Mouse (Mus musculus) stomach, postnatal 0 days (tissue): ENCODE data around the gene Abcb10. TPM values are rescaled to one million over a fixed set of nuclear protein-coding genes. Genes with fewer than 3 reads are reported as not detected.
"Not testable (repeated sequence)": the region's sequence is repeated elsewhere in the genome, so short reads cannot be mapped to it uniquely, and the experiment has no call there.

Experiments used
- ATAC-seq: fragments of 200-750 bp; cut with Nextera tagmentation; 2 replicates; pipeline ENCODE4 v1.8.0; 2017; ENCODE audit not compliant: low FRiP score, low TSS enrichment
- DNase-seq: peaks from one replicate; pipeline ENCODE4 v3.0.0-alpha.2; 2016; ENCODE audit warnings: low spot score
- H3K27ac ChIP-seq: fragments of 300-500 bp; sonication (generic); replicated peaks from 2 replicates; pipeline ENCODE4 v1.5.1; 2014; ENCODE audit warnings: mild to moderate bottlenecking, control low read depth
- H3K27me3 ChIP-seq: fragments of 300-500 bp; sonication (generic); 2 replicates; pipeline ENCODE4 v1.6.1; 2014; ENCODE audit warnings: low read length; ENCODE audit not compliant: control insufficient read depth, insufficient read depth
- H3K36me3 ChIP-seq: fragments of 300-500 bp; sonication (generic); 2 replicates; pipeline ENCODE4 v1.6.1; 2014; ENCODE audit warnings: low read length, mixed read lengths; ENCODE audit not compliant: control insufficient read depth, insufficient read depth
- H3K4me1 ChIP-seq: fragments of 300-500 bp; sonication (generic); replicated peaks from 2 replicates; pipeline ENCODE4 v1.6.1; 2014; ENCODE audit warnings: antibody characterized with exemption; ENCODE audit not compliant: control insufficient read depth, insufficient read depth
- H3K4me2 ChIP-seq: fragments of 300-500 bp; sonication (generic); replicated peaks from 2 replicates; pipeline ENCODE4 v1.6.1; 2014; ENCODE audit warnings: low read depth, mild to moderate bottlenecking, control low read depth, moderate library complexity
- H3K4me3 ChIP-seq: fragments of 300-500 bp; sonication (generic); 2 replicates; pipeline ENCODE4 v1.5.1; 2014; ENCODE audit warnings: low read depth, low read length, control low read depth
- H3K9ac ChIP-seq: fragments of 300-500 bp; sonication (generic); 2 replicates; pipeline ENCODE4 v1.6.1; 2014; ENCODE audit warnings: mild to moderate bottlenecking, low read length, control low read depth, mixed read lengths
- H3K9me3 ChIP-seq: fragments of 300-500 bp; sonication (generic); 2 replicates; pipeline ENCODE4 v1.6.1; 2016; ENCODE audit warnings: low read length; ENCODE audit not compliant: control insufficient read depth
- CTCF ChIP-seq: IDR thresholded peaks from 2 replicates; pipeline ENCODE4 v1.5.1; 2016; ENCODE audit warnings: antibody characterized with exemption, low read depth, mild to moderate bottlenecking, moderate library complexity
- EP300 ChIP-seq: optimal IDR thresholded peaks from 2 replicates; pipeline ENCODE3; 2016; ENCODE audit warnings: antibody characterized with exemption
- WGBS: fragments of 180-500 bp; shearing (Covaris S2); extraction: QIAGEN DNeasy Blood & Tissue Kit; methylation state at CpG from one replicate; pipeline ENCODE4 v1.1.7; 2014; 5-methylcytosine and 5-hydroxymethylcytosine counted together
- polyA plus RNA-seq: library from polyadenylated mRNA; unstranded; fragments of >200 nt; fragmentation: Nextera tagmentation; extraction: Ambion mirVana; gene quantifications from 2 replicates; pipeline ENCODE4 v1.2.1, GENCODE M21; 2015

Abcb10 gene
- polyA plus RNA-seq, 1 experiment from 2014 or later = 14.7 TPM

DNA sequence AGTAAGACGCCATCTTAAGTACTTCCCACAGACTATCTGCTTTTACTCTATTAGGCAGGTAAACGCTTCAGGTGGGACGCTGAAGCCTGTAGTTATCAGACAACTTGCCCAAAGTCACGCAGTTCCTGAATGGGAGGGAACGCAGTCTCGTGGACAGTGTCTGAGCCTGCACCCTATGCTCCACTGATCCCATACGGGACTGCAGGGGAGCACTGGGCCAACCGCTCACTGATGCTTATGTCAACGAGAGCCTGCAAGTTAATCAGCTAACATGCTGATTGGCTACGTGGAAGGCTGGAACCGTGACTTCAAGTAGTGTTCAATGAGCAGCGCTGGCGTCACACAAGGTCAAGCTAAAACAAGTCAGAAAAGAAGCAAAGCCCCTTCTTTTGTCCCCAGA is 36.9 kb upstream of the Abcb10 start:
- Histone ChIP-seq H3K4me2 (peak overlapping the region; percentile 82), H3K27ac (peak overlapping the region; percentile 92), H3K27me3 (no peaks in the 10 kb centered on the region), H3K9me3 (no peaks in the 10 kb centered on the region), H3K9ac (peak overlapping the region; percentile 87; the same call in 1 of the 2 replicates), H3K36me3 (peaks cover 2% of the 10 kb centered on the region; the same call in 1 of the 2 replicates), H3K4me3 (peak overlapping the region; percentile 72), H3K4me1 (0 out of 2 replicates have a peak, but pooled peaks cover 3% of the 10 kb centered on the region)
- ATAC-seq (peak; percentile 55), DNase-seq (peak; percentile 63)
- TF ChIP-seq CTCF (no peak), EP300 (no peak)
- WGBS = 28% methylated on average over 13 of the region's 13 CpGs

DNA sequence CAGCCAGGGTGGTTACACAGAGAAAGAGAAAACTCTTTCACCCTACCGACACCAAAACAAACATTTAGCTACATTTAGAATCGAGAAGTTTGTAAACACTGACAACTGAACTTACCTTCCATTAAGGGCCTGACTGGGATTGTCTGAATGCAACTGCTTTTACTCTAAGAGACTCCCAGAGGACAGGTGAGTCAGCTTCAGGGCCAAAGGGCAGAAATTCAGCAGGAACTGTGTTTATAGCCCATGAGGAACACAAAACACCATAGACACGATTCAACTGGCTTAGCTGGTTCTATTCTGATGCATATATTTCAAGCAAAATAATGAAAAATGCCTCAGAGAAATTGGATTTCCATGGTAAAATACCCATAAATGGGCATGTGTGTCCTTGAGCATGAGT is 31.8 kb upstream of the Abcb10 start:
- no peak overlapping the region for H3K4me3 ChIP-seq
- H3K36me3 ChIP-seq = peaks cover 4% of the 10 kb centered on the region; the same call in 1 of the 2 replicates
- no peak overlapping the region; the same call in 1 of the 2 replicates for H3K27ac ChIP-seq
- DNase-seq (no peak), ATAC-seq (0 out of 2 replicates have a peak, but pooled peaks have one; percentile 59)
- H3K9me3 ChIP-seq = no peaks in the 10 kb centered on the region
- no peak for TF ChIP-seq EP300
- no peak for TF ChIP-seq CTCF
- no peak overlapping the region for H3K4me2 ChIP-seq
- 38% methylated on average over 3 of the region's 3 CpGs for WGBS
- H3K4me1 ChIP-seq = 0 out of 2 replicates have a peak, but pooled peaks cover 1% of the 10 kb centered on the region
- H3K27me3 ChIP-seq = no peaks in the 10 kb centered on the region
- no peak overlapping the region for H3K9ac ChIP-seq

DNA sequence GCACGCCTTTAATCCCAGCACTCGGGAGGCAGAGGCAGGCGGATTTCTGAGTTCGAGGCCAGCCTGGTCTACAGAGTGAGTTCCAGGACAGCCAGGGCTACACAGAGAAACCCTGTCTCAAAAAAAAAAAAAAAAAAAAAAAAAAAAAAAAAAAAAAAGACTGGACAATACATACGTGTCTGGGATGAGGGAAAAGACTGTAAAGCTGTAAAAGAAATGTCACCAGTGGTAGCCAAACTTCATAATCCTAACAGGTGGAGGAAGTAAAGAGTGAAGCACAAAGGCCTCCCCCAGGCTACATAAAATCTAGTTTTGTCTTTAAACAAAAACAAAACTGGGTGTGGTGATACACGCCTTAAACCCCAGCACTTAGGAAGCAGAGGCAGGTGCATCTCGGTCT is 31.4 kb upstream of the Abcb10 start:
- H3K9me3 ChIP-seq, H3K36me3 ChIP-seq, H3K4me2 ChIP-seq, H3K4me1 ChIP-seq, H3K9ac ChIP-seq, DNase-seq, H3K4me3 ChIP-seq, ATAC-seq, H3K27ac ChIP-seq, H3K27me3 ChIP-seq: not testable (repeated sequence)
- WGBS = 78% methylated on average over 5 of the region's 7 CpGs

- Histone ChIP-seq H3K9ac (no peak overlapping the region), H3K4me3 (no peak overlapping the region), H3K27me3 (no peaks in the 10 kb centered on the region), H3K36me3 (peaks cover 14% of the 10 kb centered on the region), H3K27ac (no peak overlapping the region), H3K4me2 (no peak overlapping the region), H3K4me1 (no peaks in the 10 kb centered on the region), H3K9me3 (no peaks in the 10 kb centered on the region)
- TF ChIP-seq CTCF (no peak), EP300 (no peak)
- ATAC-seq = no peak
- DNase-seq = no peak
- 97% methylated on average over 3 of the region's 3 CpGs for WGBS
Observed at GRCm38 (mm10) chr8:124011989-124012586, 29.2 kb upstream of the Abcb10 start.

GRCm38 (mm10) chr8:124011580-124011979 is 28.7 kb upstream of the Abcb10 start:
- DNase-seq (no peak), ATAC-seq (no peak)
- Histone ChIP-seq H3K9me3 (no peaks in the 10 kb centered on the region), H3K27me3 (no peaks in the 10 kb centered on the region), H3K4me2 (no peak overlapping the region), H3K4me1 (no peaks in the 10 kb centered on the region), H3K27ac (no peak overlapping the region), H3K4me3 (no peak overlapping the region), H3K9ac (no peak overlapping the region), H3K36me3 (peaks cover 16% of the 10 kb centered on the region)
- TF ChIP-seq EP300 = no peak
- TF ChIP-seq CTCF = no peak
- 70% methylated on average over 3 of the region's 3 CpGs for WGBS

GRCm38 (mm10) chr8:124007829-124008228 is 24.9 kb upstream of the Abcb10 start:
- Histone ChIP-seq H3K27ac (no peak overlapping the region), H3K4me3 (no peak overlapping the region), H3K4me1 (no peaks in the 10 kb centered on the region)

More at GRCm38 (mm10) chr8:124007829-124008228, 24.9 kb upstream of the Abcb10 start:
- Histone ChIP-seq H3K36me3 (peaks cover 24% of the 10 kb centered on the region), H3K9ac (no peak overlapping the region), H3K4me2 (no peak overlapping the region), H3K27me3 (no peaks in the 10 kb centered on the region), H3K9me3 (no peaks in the 10 kb centered on the region)
- 72% methylated on average over 6 of the region's 6 CpGs for WGBS
- DNase-seq (no peak), ATAC-seq (no peak)
- no peak for TF ChIP-seq EP300
- TF ChIP-seq CTCF = no peak
